Mouse (Mus musculus) thymus, adult 2 months (tissue): ENCODE results near the gene Chit1.

ENCODE experiments used
- CTCF ChIP-seq: fragments of 200-500 bp; IDR thresholded peaks from 2 replicates; pipeline ENCODE4 v1.5.1; 2012; ENCODE audit warnings: mild to moderate bottlenecking, control low read depth, low read length, moderate library complexity, borderline replicate concordance; ENCODE audit not compliant: control insufficient read depth, poor library complexity, insufficient read depth; ENCODE audit errors: extremely low read depth
- POLR2A ChIP-seq: fragments of 200-500 bp; IDR thresholded peaks from 2 replicates; pipeline ENCODE4 v1.6.1; 2012; ENCODE audit warnings: mild to moderate bottlenecking, low read length, control low read depth, moderate library complexity; ENCODE audit not compliant: control insufficient read depth, poor library complexity, insufficient read depth; ENCODE audit errors: extremely low read depth

DNA sequence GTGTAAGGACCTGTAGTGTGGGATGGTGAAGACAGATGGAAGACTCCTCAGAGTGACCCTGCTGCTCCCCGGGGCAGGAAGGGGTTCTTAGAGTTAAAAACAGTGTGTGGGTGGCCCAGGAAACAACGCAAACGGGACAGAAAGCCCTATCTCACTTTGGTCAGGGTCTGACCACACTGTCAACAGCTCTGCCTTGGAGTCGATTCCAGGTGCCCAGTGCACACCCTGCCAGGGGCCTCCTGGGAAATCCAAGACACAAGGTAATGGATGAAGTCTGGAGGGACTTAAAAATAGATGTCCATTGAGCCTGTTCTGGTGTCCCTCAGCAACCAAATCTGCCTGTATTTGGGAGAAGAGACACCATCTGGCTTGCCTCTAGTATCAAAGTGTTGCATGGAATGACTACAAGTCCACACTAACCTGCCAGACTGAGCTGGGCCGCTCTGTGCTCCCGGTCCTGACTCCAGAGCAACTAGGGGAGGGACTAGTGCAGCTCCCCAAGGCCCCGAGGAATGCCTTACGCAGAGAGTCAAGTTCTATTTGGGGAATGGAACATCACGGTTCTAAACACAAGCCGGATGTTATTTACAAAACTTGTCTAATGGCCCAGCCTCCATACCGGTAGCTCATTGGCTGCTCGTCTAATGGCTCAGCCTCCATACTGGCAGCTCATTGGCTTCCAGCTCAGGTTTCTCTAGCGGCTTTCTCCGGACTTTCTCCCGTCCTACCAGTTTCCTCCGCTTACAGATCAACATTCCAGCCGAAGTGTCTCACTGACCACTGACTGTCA is 12.1 kb upstream of the Chit1 start:
- TF ChIP-seq CTCF (no peak), POLR2A (0 out of 2 replicates have a peak, but pooled peaks have one; percentile 14)
